ENCODE assay signal across 18 mouse cellular contexts in the genomic region with DNA sequence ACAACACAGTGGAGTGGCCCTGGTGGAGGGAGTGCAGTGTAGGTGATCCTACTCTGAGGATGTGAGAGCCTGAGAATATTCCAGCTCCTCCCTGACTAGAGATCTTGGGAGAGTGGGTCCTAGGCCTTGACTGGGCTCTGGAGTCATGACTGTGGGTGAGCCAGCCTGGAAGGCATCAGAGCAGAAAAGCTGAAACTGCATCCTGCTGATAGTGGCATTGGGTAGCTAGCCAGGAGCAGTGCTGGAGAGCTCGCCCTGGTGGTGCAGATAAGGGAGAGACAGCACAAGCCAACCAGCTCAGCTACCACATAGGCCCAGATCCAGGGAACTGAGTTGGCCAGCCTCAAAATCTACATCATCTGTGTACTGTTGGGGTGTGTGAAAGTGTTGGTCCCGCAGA. TPM values are rescaled to one million over a fixed set of nuclear protein-coding genes. Genes with fewer than 3 reads are reported as not detected.
A peak's percentile ranks its signal among the peaks of the same experiment; 100 is the strongest.
DNase-seq lines count a peak whose midpoint lies in the region; ATAC-seq lines count a peak whose summit lies in the region.
"Had no signal": no experiment of that assay in that cellular context is flagged by ENCODE, and none has a peak within 500 bp of the region (broad histone marks: within the 10 kb centered on the region; RNA-seq: fewer than 3 reads in every experiment).

No protein-coding gene starts in this region.

- H3K4me1 ChIP-seq in heart, embryonic 11.5 days (ENCODE audit: control insufficient read depth, insufficient read depth, low read length): peaks cover 9% of the 10 kb centered on the region; the same call in 1 of the 2 replicates
- no peaks in the 10 kb centered on the region for H3K4me1 ChIP-seq in midbrain, embryonic 11.5 days (ENCODE audit: control insufficient read depth, insufficient read depth, low read length)
- no peaks in the 10 kb centered on the region for H3K4me1 ChIP-seq in midbrain, embryonic 13.5 days (replicated peaks)

- WGBS in heart, embryonic 11.5 days (ENCODE audit: insufficient replicate concordance): 61% methylated on average over 2 of the region's 2 CpGs
- WGBS in midbrain, embryonic 11.5 days: 70% methylated on average over 2 of the region's 2 CpGs
- 77% methylated on average over 2 of the region's 2 CpGs for WGBS in midbrain, embryonic 13.5 days

- DNase-seq in heart, adult 11 months: peak; percentile 87
- no peak for DNase-seq in midbrain, embryonic 11.5 days (ENCODE audit: low spot score, missing footprints)
- DNase-seq in c-Kit-positive CD71-positive TER-119-negative erythroid progenitor cells, embryonic 14.5 days (ENCODE audit: low read depth): peak; percentile 2
- DNase-seq in heart, postnatal 14 days: peak; percentile 5 to 21
- DNase-seq in layer of hippocampus, postnatal 25 days (ENCODE audit: extremely low spot score in 1 of 2, low spot score in 1 of 2): no peak
- DNase-seq: adrenal gland, adult 2 months; forebrain, postnatal 0 days; gastrocnemius, postnatal 36 days; kidney, adult 11 months; liver; lung, adult 18-20 months; lung, postnatal 14 days; thymus, adult 2 months had no signal

- no peak for ATAC-seq in heart, embryonic 11.5 days (replicated peaks; ENCODE audit: insufficient number of reproducible peaks, low FRiP score, low TSS enrichment)
- ATAC-seq in midbrain, embryonic 11.5 days (ENCODE audit: low FRiP score): 0 out of 2 replicates have a peak, but pooled peaks have one; percentile 16
- no peak for ATAC-seq in midbrain, embryonic 13.5 days
- ATAC-seq in activated CD4-positive, CD25-positive, alpha-beta regulatory T cell, adult 4 months: no peak
- ATAC-seq: forebrain, postnatal 0 days had no signal

- H3K9me3 ChIP-seq in heart, embryonic 11.5 days (replicated peaks; ENCODE audit: control insufficient read depth, low read length): no peaks in the 10 kb centered on the region
- H3K9me3 ChIP-seq in midbrain, embryonic 11.5 days (ENCODE audit: control insufficient read depth, low read length): no peaks in the 10 kb centered on the region
- no peaks in the 10 kb centered on the region for H3K9me3 ChIP-seq in midbrain, embryonic 13.5 days

- H3K9ac ChIP-seq in heart, embryonic 11.5 days (ENCODE audit: low read depth, low read length): no peak overlapping the region
- no peak overlapping the region for H3K9ac ChIP-seq in midbrain, embryonic 11.5 days (ENCODE audit: low read length)
- H3K9ac ChIP-seq in midbrain, embryonic 13.5 days (replicated peaks): no peak overlapping the region
- H3K9ac ChIP-seq: forebrain, postnatal 0 days had no signal

- intact Hi-C loops in heart, postnatal 14 days (cut with DNase I): no loop called here

- H3K36me3 ChIP-seq in heart, embryonic 11.5 days (ENCODE audit: control insufficient read depth, insufficient read depth, low read length): no peaks in the 10 kb centered on the region
- H3K36me3 ChIP-seq in midbrain, embryonic 11.5 days (ENCODE audit: control insufficient read depth, insufficient read depth, low read length): no peaks in the 10 kb centered on the region
- H3K36me3 ChIP-seq in midbrain, embryonic 13.5 days: no peaks in the 10 kb centered on the region

- H3K4me2 ChIP-seq in heart, embryonic 11.5 days: no peak overlapping the region
- no peak overlapping the region for H3K4me2 ChIP-seq in midbrain, embryonic 11.5 days
- H3K4me2 ChIP-seq in midbrain, embryonic 13.5 days (replicated peaks): no peak overlapping the region

- H3K27ac ChIP-seq in heart, embryonic 11.5 days (ENCODE audit: low read depth, low read length): no peak overlapping the region
- H3K27ac ChIP-seq in midbrain, embryonic 11.5 days (ENCODE audit: low read depth, low read length): no peak overlapping the region
- H3K27ac ChIP-seq in midbrain, embryonic 13.5 days: no peak overlapping the region

- no peak overlapping the region for H3K4me3 ChIP-seq in heart, embryonic 11.5 days (ENCODE audit: low read depth, low read length)
- no peak overlapping the region for H3K4me3 ChIP-seq in midbrain, embryonic 11.5 days (ENCODE audit: low read depth, low read length)
- H3K4me3 ChIP-seq in midbrain, embryonic 13.5 days (replicated peaks): no peak overlapping the region

- H3K27me3 ChIP-seq in heart, embryonic 11.5 days (ENCODE audit: control insufficient read depth, insufficient read depth, low read length): no peaks in the 10 kb centered on the region
- no peaks in the 10 kb centered on the region for H3K27me3 ChIP-seq in midbrain, embryonic 11.5 days (ENCODE audit: control insufficient read depth, insufficient read depth, low read length)
- H3K27me3 ChIP-seq in midbrain, embryonic 13.5 days: no peaks in the 10 kb centered on the region
- H3K27me3 ChIP-seq: CH12.LX had no signal

RNA-seq across cellular contexts. Expression of a gene that starts 58.8 kb away (rescaled TPM):
- polyA plus RNA-seq in heart, embryonic 11.5 days (2014; fragmentation: Nextera tagmentation; extraction: Ambion mirVana): 1.8 and 2.2 TPM in 2 replicates
- 0.80 and 1.1 TPM in 2 replicates for polyA plus RNA-seq in midbrain, embryonic 11.5 days (2014; fragmentation: Nextera tagmentation; extraction: Ambion mirVana)
- 5.5 and 6.5 TPM in 2 replicates for polyA plus RNA-seq in midbrain, embryonic 13.5 days (2015; fragmentation: Nextera tagmentation; extraction: Ambion mirVana)
- total RNA-seq in heart, postnatal 14 days (2021): 1 to 10 TPM; 1.6 to 1.7 TPM
- not detected for polyA plus RNA-seq in activated CD4-positive, CD25-positive, alpha-beta regulatory T cell, adult 4 months (2017; shearing (Covaris generic))
- total RNA-seq in layer of hippocampus, postnatal 25 days (2021): 10 to 100 TPM; 36.8 to 57.9 TPM
- total RNA-seq: CH12.LX; gastrocnemius, postnatal 36 days; megakaryocyte-erythroid progenitor cell, adult 5-6 weeks had no signal
- polyA plus RNA-seq: adrenal gland, adult 2 months had no signal

Comparison
In these comparisons a context has a peak if more than half of its experiments do, and no peak if none do; other contexts are left out.
1. DNase-seq: peak in heart, adult 11 months (single experiment), c-Kit-positive CD71-positive TER-119-negative erythroid progenitor cells, embryonic 14.5 days (single experiment) and heart, postnatal 14 days (2 of 2); none in midbrain, embryonic 11.5 days (single experiment) and layer of hippocampus, postnatal 25 days (0 of 2).